Mouse (Mus musculus) kidney, postnatal 0 days (tissue): ENCODE measurements around the gene Arpc4. TPM values are rescaled to one million over a fixed set of nuclear protein-coding genes. Genes with fewer than 3 reads are reported as not detected.
A peak's percentile ranks its signal among the peaks of the same experiment; 100 is the strongest.

ENCODE experiments used
- ATAC-seq: fragments of 200-750 bp; cut with Nextera tagmentation; replicated peaks from 2 replicates; pipeline ENCODE4 v1.8.0; 2017; ENCODE audit warnings: low read depth, moderate number of reproducible peaks, moderate TSS enrichment, moderate library complexity; ENCODE audit not compliant: low FRiP score
- DNase-seq: peaks from one replicate; pipeline ENCODE4 v3.0.0-alpha.2; 2016; ENCODE audit warnings: low spot score
- H3K27ac ChIP-seq: fragments of 300-500 bp; sonication (generic); 2 replicates; pipeline ENCODE4 v1.5.1; 2014; ENCODE audit warnings: mild to moderate bottlenecking
- H3K27me3 ChIP-seq: fragments of 300-500 bp; sonication (generic); 2 replicates; pipeline ENCODE4 v1.6.1; 2014; ENCODE audit warnings: low read length, mixed read lengths; ENCODE audit not compliant: insufficient read depth
- H3K36me3 ChIP-seq: fragments of 300-500 bp; sonication (generic); 2 replicates; pipeline ENCODE4 v1.6.1; 2014; ENCODE audit warnings: low read length, mixed read lengths; ENCODE audit not compliant: insufficient read depth
- H3K4me1 ChIP-seq: fragments of 300-500 bp; sonication (generic); replicated peaks from 2 replicates; pipeline ENCODE4 v1.6.1; 2014; ENCODE audit warnings: antibody characterized with exemption, low read length, mixed read lengths; ENCODE audit not compliant: insufficient read depth
- H3K4me2 ChIP-seq: fragments of 300-500 bp; sonication (generic); 2 replicates; pipeline ENCODE4 v1.6.1; 2014; ENCODE audit warnings: mild to moderate bottlenecking, low read length, moderate library complexity, mixed read lengths
- H3K4me3 ChIP-seq: fragments of 300-500 bp; sonication (generic); replicated peaks from 2 replicates; pipeline ENCODE4 v1.5.1; 2014; ENCODE audit warnings: low read depth, low read length
- H3K9ac ChIP-seq: fragments of 300-500 bp; sonication (generic); 2 replicates; pipeline ENCODE4 v1.6.1; 2014; ENCODE audit warnings: low read depth, low read length
- H3K9me3 ChIP-seq: fragments of 300-500 bp; sonication (generic); replicated peaks from 2 replicates; pipeline ENCODE4 v1.6.1; 2016; ENCODE audit warnings: low read length, inconsistent platforms, mixed read lengths
- CTCF ChIP-seq: IDR thresholded peaks from 2 replicates; pipeline ENCODE4 v1.5.1; 2016; ENCODE audit warnings: antibody characterized with exemption, low read depth, mild to moderate bottlenecking, moderate library complexity
- WGBS: fragments of 180-500 bp; shearing (Covaris S2); extraction: QIAGEN DNeasy Blood & Tissue Kit; methylation state at CpG from one replicate; pipeline ENCODE4 v1.1.7; 2014; 5-methylcytosine and 5-hydroxymethylcytosine counted together
- polyA plus RNA-seq: library from polyadenylated mRNA; unstranded; fragments of >200 nt; fragmentation: Nextera tagmentation; extraction: Ambion mirVana; gene quantifications from 2 replicates; pipeline ENCODE4 v1.2.1, GENCODE M21; 2015

Arpc4 gene
- polyA plus RNA-seq, 1 experiment from 2014 or later: 375 TPM

DNA sequence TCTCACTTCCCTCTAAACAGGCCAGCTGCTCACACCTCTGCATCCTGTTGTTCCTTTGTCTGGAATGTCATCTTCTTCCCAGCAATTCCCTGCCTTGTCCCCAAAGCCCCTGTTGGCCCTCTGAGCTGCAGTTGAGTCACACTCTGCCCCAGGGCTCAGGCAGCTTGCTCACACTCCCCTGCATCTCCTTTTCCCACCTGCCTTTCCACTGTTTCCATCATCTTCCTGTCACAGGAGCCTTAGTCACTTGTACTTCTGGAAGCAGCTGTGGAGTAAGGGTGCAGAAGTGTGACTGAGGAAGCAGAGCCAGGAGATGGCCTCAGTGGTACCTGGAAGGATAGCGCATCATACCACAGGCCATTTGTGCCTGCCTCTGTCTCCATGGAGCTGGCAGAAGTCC lies 15.7 kb upstream of the Arpc4 start:
- no peak for DNase-seq
- Histone ChIP-seq H3K36me3 (0 out of 2 replicates have a peak, but pooled peaks cover 6% of the 10 kb centered on the region), H3K4me3 (no peak overlapping the region), H3K9me3 (no peaks in the 10 kb centered on the region), H3K9ac (no peak overlapping the region), H3K27me3 (no peaks in the 10 kb centered on the region), H3K4me1 (no peaks in the 10 kb centered on the region), H3K27ac (no peak overlapping the region), H3K4me2 (no peak overlapping the region)
- no peak for TF ChIP-seq CTCF
- no peak for ATAC-seq
- WGBS: 86% methylated on average over 1 of the region's 1 CpGs

- Histone ChIP-seq H3K27ac (no peak overlapping the region), H3K27me3 (no peaks in the 10 kb centered on the region), H3K9me3 (no peaks in the 10 kb centered on the region), H3K4me3 (no peak overlapping the region), H3K9ac (no peak overlapping the region), H3K4me2 (no peak overlapping the region), H3K4me1 (no peaks in the 10 kb centered on the region), H3K36me3 (peaks cover 15% of the 10 kb centered on the region; the same call in 1 of the 2 replicates)
- TF ChIP-seq CTCF: no peak
- DNase-seq (no peak), ATAC-seq (no peak)
- WGBS: 70% methylated on average over 8 of the region's 8 CpGs
Observed at GRCm38 (mm10) chr6:113364518-113365135, 13.3 kb upstream of the Arpc4 start.

GRCm38 (mm10) chr6:113366639-113367038 lies 11.3 kb upstream of the Arpc4 start:
- Histone ChIP-seq H3K4me3 (no peak overlapping the region), H3K36me3 (peaks cover 29% of the 10 kb centered on the region), H3K27me3 (no peaks in the 10 kb centered on the region), H3K9ac (no peak overlapping the region), H3K9me3 (no peaks in the 10 kb centered on the region), H3K4me1 (no peaks in the 10 kb centered on the region), H3K27ac (no peak overlapping the region), H3K4me2 (no peak overlapping the region)
- DNase-seq: no peak
- TF ChIP-seq CTCF: no peak
- ATAC-seq: no peak
- WGBS: 87% methylated on average over 6 of the region's 6 CpGs

DNA sequence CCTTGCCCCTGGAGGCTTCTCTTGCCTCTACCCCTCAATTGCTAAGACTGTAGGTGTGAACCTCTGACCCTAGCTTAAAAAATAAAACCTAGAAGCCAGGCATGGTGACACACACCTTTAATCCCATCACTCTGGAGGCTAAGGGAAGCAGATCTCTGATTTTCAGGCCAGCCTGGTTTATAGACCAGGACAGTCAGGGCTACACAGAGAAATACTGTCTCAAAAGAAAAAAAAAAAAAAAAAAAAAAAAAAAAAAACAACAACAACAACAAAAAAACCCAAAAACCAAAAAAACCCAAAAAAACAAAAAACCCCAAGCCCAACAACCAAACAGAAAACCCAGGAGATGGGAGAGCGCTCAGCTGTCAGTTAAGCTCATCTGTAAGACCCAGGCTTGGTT lies 10.3 kb upstream of the Arpc4 start:
- 100% methylated on average over 1 of the region's 1 CpGs for WGBS
- DNase-seq: no peak
- Histone ChIP-seq H3K4me1 (no peaks in the 10 kb centered on the region), H3K27me3 (no peaks in the 10 kb centered on the region), H3K4me3 (no peak overlapping the region), H3K9ac (no peak overlapping the region), H3K9me3 (no peaks in the 10 kb centered on the region), H3K27ac (no peak overlapping the region), H3K36me3 (peaks cover 35% of the 10 kb centered on the region), H3K4me2 (no peak overlapping the region)
- TF ChIP-seq CTCF: no peak
- ATAC-seq: no peak

GRCm38 (mm10) chr6:113368124-113368523 lies 9.8 kb upstream of the Arpc4 start:
- Histone ChIP-seq H3K9me3 (no peaks in the 10 kb centered on the region), H3K4me3 (no peak overlapping the region), H3K27ac (peak overlapping the region; percentile 31; the same call in 1 of the 2 replicates), H3K9ac (no peak overlapping the region), H3K36me3 (peaks cover 38% of the 10 kb centered on the region), H3K4me1 (no peaks in the 10 kb centered on the region), H3K27me3 (no peaks in the 10 kb centered on the region), H3K4me2 (no peak overlapping the region)
- TF ChIP-seq CTCF: no peak
- WGBS: 78% methylated on average over 7 of the region's 7 CpGs
- ATAC-seq (no peak), DNase-seq (no peak)

DNA sequence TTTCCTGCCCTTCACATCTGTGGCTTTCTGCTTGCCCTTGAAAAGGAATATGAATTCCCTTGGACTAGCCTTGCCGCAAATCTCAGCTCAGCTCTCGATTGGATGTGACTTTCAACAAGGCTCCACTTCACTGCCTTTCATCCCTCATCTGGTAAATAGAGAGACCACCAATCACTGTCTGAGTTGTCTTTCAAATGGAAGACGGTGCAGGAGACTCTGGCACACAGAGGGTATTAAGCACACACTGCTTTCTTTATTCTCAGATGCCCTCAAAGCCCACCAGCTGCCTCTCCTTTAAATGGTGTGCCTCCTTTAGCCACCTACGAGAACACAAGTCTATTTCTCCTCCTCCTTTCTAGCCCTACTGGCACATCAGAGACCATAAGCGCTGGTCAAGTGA lies 9.3 kb upstream of the Arpc4 start:
- peaks cover 41% of the 10 kb centered on the region for H3K36me3 ChIP-seq
- no peak overlapping the region for H3K4me2 ChIP-seq
- H3K4me3 ChIP-seq: no peak overlapping the region
- DNase-seq: no peak
- no peaks in the 10 kb centered on the region for H3K4me1 ChIP-seq
- H3K9me3 ChIP-seq: no peaks in the 10 kb centered on the region
- no peak overlapping the region for H3K9ac ChIP-seq
- TF ChIP-seq CTCF: no peak
- WGBS: 71% methylated on average over 5 of the region's 5 CpGs
- no peak for ATAC-seq
- H3K27ac ChIP-seq: peak overlapping the region; percentile 31; the same call in 1 of the 2 replicates
- H3K27me3 ChIP-seq: no peaks in the 10 kb centered on the region
